Mouse (Mus musculus): Measurements from ENCODE around the gene Ipo9. TPM values are rescaled to one million over a fixed set of nuclear protein-coding genes. Genes with fewer than 3 reads are reported as not detected.

The Ipo9 gene
- polyA plus RNA-seq (2014; fragmentation: Nextera tagmentation; extraction: Ambion mirVana) = 200 and 204 TPM in 2 replicates

GRCm38 (mm10) chr1:135429901-135430668 lies at the start of gene Ipo9:
TSS of gene Ipo9 (minus strand) at chr1:135430499.
- H3K27ac ChIP-seq (ENCODE audit: low read depth, low read length) = peak within 1 kb of the TSS; percentile 87
- H3K4me3 ChIP-seq (ENCODE audit: low read depth, low read length) = peak within 1 kb of the TSS; percentile 95
- H3K9me3 ChIP-seq (ENCODE audit: control insufficient read depth, low read length) = no peaks in the 10 kb centered on the region
- WGBS = under 1% methylated on average over 65 of the region's 65 CpGs
- peak within 1 kb of the TSS; percentile 61 for H3K4me2 ChIP-seq (ENCODE audit: low read depth, low read length, severe bottlenecking)
- DNase-seq (ENCODE audit: low spot score) = peak; percentile 95
- no peaks in the 10 kb centered on the region for H3K36me3 ChIP-seq (ENCODE audit: control insufficient read depth, insufficient read depth, low read length)
- no peaks in the 10 kb centered on the region for H3K27me3 ChIP-seq (ENCODE audit: control insufficient read depth, insufficient read depth, low read length)
- H3K4me1 ChIP-seq (replicated peaks; ENCODE audit: control insufficient read depth, insufficient read depth, low read length) = peaks cover 12% of the 10 kb centered on the region; the same call in 1 of the 2 replicates
- peak; percentile 96 for ATAC-seq (replicated peaks; ENCODE audit: low FRiP score)
- H3K9ac ChIP-seq (ENCODE audit: low read length) = peak within 1 kb of the TSS; percentile 97

DNA sequence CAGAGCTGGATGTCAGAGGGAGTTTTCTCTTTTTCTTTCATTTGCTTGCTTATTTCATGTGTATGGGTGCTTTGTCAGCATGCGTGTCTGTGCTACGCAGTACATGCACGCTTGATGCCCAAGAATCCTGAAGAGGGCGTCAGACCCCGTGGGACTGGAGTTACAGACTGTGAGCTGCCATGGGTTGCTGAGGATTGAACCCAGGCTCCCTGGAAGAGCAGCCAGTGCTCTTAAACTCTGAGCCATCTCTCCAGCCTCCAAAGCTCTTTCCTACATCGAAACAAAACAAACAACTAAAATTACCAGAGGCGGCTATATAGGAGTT lies 45.2 kb upstream of the Ipo9 start:
- H3K36me3 ChIP-seq (ENCODE audit: control insufficient read depth, insufficient read depth, low read length) = 0 out of 2 replicates have a peak, but pooled peaks cover 3% of the 10 kb centered on the region

GRCm38 (mm10) chr1:135474861-135475570 lies 44.7 kb upstream of the Ipo9 start:
- no peak overlapping the region for H3K4me3 ChIP-seq (ENCODE audit: low read depth, low read length)
- no peak overlapping the region for H3K9ac ChIP-seq (ENCODE audit: low read length)
- no peaks in the 10 kb centered on the region for H3K9me3 ChIP-seq (ENCODE audit: control insufficient read depth, low read length)
- H3K4me1 ChIP-seq (replicated peaks; ENCODE audit: control insufficient read depth, insufficient read depth, low read length) = 0 out of 2 replicates have a peak, but pooled peaks cover 4% of the 10 kb centered on the region
- ATAC-seq (replicated peaks; ENCODE audit: low FRiP score) = no peak
- H3K36me3 ChIP-seq (ENCODE audit: control insufficient read depth, insufficient read depth, low read length) = 0 out of 2 replicates have a peak, but pooled peaks cover 3% of the 10 kb centered on the region
- no peak overlapping the region for H3K4me2 ChIP-seq (ENCODE audit: low read depth, low read length, severe bottlenecking)
- 67% methylated on average over 15 of the region's 15 CpGs for WGBS
- H3K27me3 ChIP-seq (ENCODE audit: control insufficient read depth, insufficient read depth, low read length) = no peaks in the 10 kb centered on the region
- no peak for DNase-seq (ENCODE audit: low spot score)
- H3K27ac ChIP-seq (ENCODE audit: low read depth, low read length) = no peak overlapping the region

More for the DNA sequence above, 45.2 kb upstream of the Ipo9 start:
- no peak overlapping the region for H3K27ac ChIP-seq (ENCODE audit: low read depth, low read length)
- 91% methylated on average over 7 of the region's 7 CpGs for WGBS
- no peak for ATAC-seq (replicated peaks; ENCODE audit: low FRiP score)
- DNase-seq (ENCODE audit: low spot score) = no peak
- 0 out of 2 replicates have a peak, but pooled peaks cover 4% of the 10 kb centered on the region for H3K4me1 ChIP-seq (replicated peaks; ENCODE audit: control insufficient read depth, insufficient read depth, low read length)
- H3K9ac ChIP-seq (ENCODE audit: low read length) = no peak overlapping the region
- H3K9me3 ChIP-seq (ENCODE audit: control insufficient read depth, low read length) = no peaks in the 10 kb centered on the region
- no peak overlapping the region for H3K4me3 ChIP-seq (ENCODE audit: low read depth, low read length)
- H3K4me2 ChIP-seq (ENCODE audit: low read depth, low read length, severe bottlenecking) = no peak overlapping the region
- H3K27me3 ChIP-seq (ENCODE audit: control insufficient read depth, insufficient read depth, low read length) = no peaks in the 10 kb centered on the region

GRCm38 (mm10) chr1:135472536-135472935 lies 42.2 kb upstream of the Ipo9 start:
- no peak overlapping the region for H3K4me2 ChIP-seq (ENCODE audit: low read depth, low read length, severe bottlenecking)
- no peaks in the 10 kb centered on the region for H3K9me3 ChIP-seq (ENCODE audit: control insufficient read depth, low read length)
- 88% methylated on average over 5 of the region's 5 CpGs for WGBS
- 0 out of 2 replicates have a peak, but pooled peaks cover 4% of the 10 kb centered on the region for H3K4me1 ChIP-seq (replicated peaks; ENCODE audit: control insufficient read depth, insufficient read depth, low read length)
- DNase-seq (ENCODE audit: low spot score) (no peak), ATAC-seq (replicated peaks; ENCODE audit: low FRiP score) (no peak)
- no peaks in the 10 kb centered on the region for H3K27me3 ChIP-seq (ENCODE audit: control insufficient read depth, insufficient read depth, low read length)
- no peak overlapping the region for H3K27ac ChIP-seq (ENCODE audit: low read depth, low read length)
- no peak overlapping the region for H3K4me3 ChIP-seq (ENCODE audit: low read depth, low read length)
- H3K9ac ChIP-seq (ENCODE audit: low read length) = no peak overlapping the region
- H3K36me3 ChIP-seq (ENCODE audit: control insufficient read depth, insufficient read depth, low read length) = 0 out of 2 replicates have a peak, but pooled peaks cover 3% of the 10 kb centered on the region

DNA sequence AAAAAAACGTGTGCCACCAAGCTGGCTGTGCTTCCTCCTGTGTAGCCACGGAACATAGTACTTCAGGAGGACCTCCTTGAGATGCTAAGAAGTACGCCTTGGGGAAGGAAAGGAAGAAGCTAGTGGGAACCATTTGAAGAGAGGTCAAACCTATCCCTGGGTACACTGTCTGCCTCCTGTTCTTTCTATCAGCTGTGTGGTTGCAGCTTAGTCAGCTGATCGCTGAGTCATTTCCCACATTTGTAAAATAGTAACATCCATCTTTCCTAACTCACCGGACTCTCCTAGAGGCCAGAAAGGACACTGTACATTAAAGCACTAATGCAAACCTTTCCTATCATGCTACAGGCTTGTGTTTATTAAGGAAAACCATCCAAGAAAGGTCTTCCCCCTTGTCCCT lies 41.4 kb upstream of the Ipo9 start:
- 0 out of 2 replicates have a peak, but pooled peaks cover 4% of the 10 kb centered on the region for H3K4me1 ChIP-seq (replicated peaks; ENCODE audit: control insufficient read depth, insufficient read depth, low read length)
- H3K4me3 ChIP-seq (ENCODE audit: low read depth, low read length) = no peak overlapping the region
- H3K36me3 ChIP-seq (ENCODE audit: control insufficient read depth, insufficient read depth, low read length) = 0 out of 2 replicates have a peak, but pooled peaks cover 3% of the 10 kb centered on the region
- H3K27ac ChIP-seq (ENCODE audit: low read depth, low read length) = no peak overlapping the region
- WGBS = 88% methylated on average over 5 of the region's 5 CpGs
- ATAC-seq (replicated peaks; ENCODE audit: low FRiP score) (no peak), DNase-seq (ENCODE audit: low spot score) (no peak)
- no peak overlapping the region for H3K9ac ChIP-seq (ENCODE audit: low read length)
- no peak overlapping the region for H3K4me2 ChIP-seq (ENCODE audit: low read depth, low read length, severe bottlenecking)
- no peaks in the 10 kb centered on the region for H3K27me3 ChIP-seq (ENCODE audit: control insufficient read depth, insufficient read depth, low read length)
- no peaks in the 10 kb centered on the region for H3K9me3 ChIP-seq (ENCODE audit: control insufficient read depth, low read length)

GRCm38 (mm10) chr1:135470546-135470945 lies 40.2 kb upstream of the Ipo9 start:
- Histone ChIP-seq H3K4me2 (ENCODE audit: low read depth, low read length, severe bottlenecking) (no peak overlapping the region), H3K9me3 (ENCODE audit: control insufficient read depth, low read length) (no peaks in the 10 kb centered on the region), H3K27me3 (ENCODE audit: control insufficient read depth, insufficient read depth, low read length) (no peaks in the 10 kb centered on the region), H3K4me1 (replicated peaks; ENCODE audit: control insufficient read depth, insufficient read depth, low read length) (0 out of 2 replicates have a peak, but pooled peaks cover 4% of the 10 kb centered on the region), H3K36me3 (ENCODE audit: control insufficient read depth, insufficient read depth, low read length) (peaks cover 3% of the 10 kb centered on the region; the same call in 1 of the 2 replicates), H3K27ac (ENCODE audit: low read depth, low read length) (no peak overlapping the region), H3K4me3 (ENCODE audit: low read depth, low read length) (no peak overlapping the region), H3K9ac (ENCODE audit: low read length) (no peak overlapping the region)
- peak; percentile 26 for DNase-seq (ENCODE audit: low spot score)
- no peak for ATAC-seq (replicated peaks; ENCODE audit: low FRiP score)
- WGBS = 92% methylated on average over 13 of the region's 13 CpGs

- no peaks in the 10 kb centered on the region for H3K9me3 ChIP-seq (ENCODE audit: control insufficient read depth, low read length)
- peaks cover 3% of the 10 kb centered on the region; the same call in 1 of the 2 replicates for H3K36me3 ChIP-seq (ENCODE audit: control insufficient read depth, insufficient read depth, low read length)
- ATAC-seq (replicated peaks; ENCODE audit: low FRiP score) (no peak), DNase-seq (ENCODE audit: low spot score) (no peak)
- no peaks in the 10 kb centered on the region for H3K4me1 ChIP-seq (replicated peaks; ENCODE audit: control insufficient read depth, insufficient read depth, low read length)
- H3K27ac ChIP-seq (ENCODE audit: low read depth, low read length) = no peak overlapping the region
- H3K4me3 ChIP-seq (ENCODE audit: low read depth, low read length) = no peak overlapping the region
- H3K9ac ChIP-seq (ENCODE audit: low read length) = no peak overlapping the region
- H3K4me2 ChIP-seq (ENCODE audit: low read depth, low read length, severe bottlenecking) = no peak overlapping the region
- no peaks in the 10 kb centered on the region for H3K27me3 ChIP-seq (ENCODE audit: control insufficient read depth, insufficient read depth, low read length)
- 94% methylated on average over 5 of the region's 5 CpGs for WGBS
Measured at GRCm38 (mm10) chr1:135467462-135467861, 37.2 kb upstream of the Ipo9 start.

- ATAC-seq (replicated peaks; ENCODE audit: low FRiP score) (no peak), DNase-seq (ENCODE audit: low spot score) (no peak)
- no peak overlapping the region for H3K27ac ChIP-seq (ENCODE audit: low read depth, low read length)
- no peak overlapping the region for H3K9ac ChIP-seq (ENCODE audit: low read length)
- H3K4me1 ChIP-seq (replicated peaks; ENCODE audit: control insufficient read depth, insufficient read depth, low read length) = no peaks in the 10 kb centered on the region
- WGBS = 74% methylated on average over 3 of the region's 3 CpGs
- no peaks in the 10 kb centered on the region for H3K9me3 ChIP-seq (ENCODE audit: control insufficient read depth, low read length)
- H3K4me2 ChIP-seq (ENCODE audit: low read depth, low read length, severe bottlenecking) = no peak overlapping the region
- H3K4me3 ChIP-seq (ENCODE audit: low read depth, low read length) = no peak overlapping the region
- H3K27me3 ChIP-seq (ENCODE audit: control insufficient read depth, insufficient read depth, low read length) = no peaks in the 10 kb centered on the region
- H3K36me3 ChIP-seq (ENCODE audit: control insufficient read depth, insufficient read depth, low read length) = peaks cover 3% of the 10 kb centered on the region; the same call in 1 of the 2 replicates
Measured at GRCm38 (mm10) chr1:135466935-135467334, 36.6 kb upstream of the Ipo9 start.
